Mouse (Mus musculus) C2C12 (cell line): ENCODE data around the gene Apobec3. TPM values are rescaled to one million over a fixed set of nuclear protein-coding genes. Genes with fewer than 3 reads are reported as not detected.

Experiments
- H3K27me3 ChIP-seq: one replicate; pipeline ENCODE4 v1.6.1; 2011; ENCODE audit not compliant: control insufficient read depth, insufficient read depth, insufficient read length
- H3K36me3 ChIP-seq: one replicate; pipeline ENCODE4 v1.6.1; 2011; ENCODE audit not compliant: control insufficient read depth, insufficient read depth
- H3K4me3 ChIP-seq: one replicate; pipeline ENCODE4 v1.5.1; 2011; ENCODE audit warnings: mild to moderate bottlenecking, control low read depth; ENCODE audit not compliant: poor library complexity, insufficient read depth, severe bottlenecking
- H3K79me2 ChIP-seq: one replicate; pipeline ENCODE4 v1.6.1; 2011; ENCODE audit not compliant: control insufficient read depth, insufficient read depth
- H3K79me3 ChIP-seq: one replicate; pipeline ENCODE4 v1.6.1; 2011; ENCODE audit warnings: low read depth, control low read depth
- H3ac ChIP-seq: one replicate; pipeline ENCODE3; 2011; ENCODE audit warnings: low read depth; ENCODE audit not compliant: control insufficient read depth, insufficient read length
- CEBPB ChIP-seq: IDR thresholded peaks from one replicate; pipeline ENCODE4 v1.6.1; 2011; ENCODE audit warnings: low read depth, mild to moderate bottlenecking, control low read depth, moderate library complexity
- CTCF ChIP-seq: IDR thresholded peaks from one replicate; pipeline ENCODE4 v1.5.1; 2011; ENCODE audit not compliant: control insufficient read depth, insufficient read depth, insufficient read length
- FOSL1 ChIP-seq: IDR thresholded peaks from one replicate; pipeline ENCODE4 v1.8.0; 2011; ENCODE audit warnings: mild to moderate bottlenecking, low read length; ENCODE audit not compliant: poor library complexity, insufficient read depth, severe bottlenecking
- MAX ChIP-seq: IDR thresholded peaks from one replicate; pipeline ENCODE4 v1.6.1; 2011; ENCODE audit warnings: mild to moderate bottlenecking, control low read depth
- MYOD1 ChIP-seq: IDR thresholded peaks from one replicate; pipeline ENCODE4 v1.6.1; 2011; ENCODE audit warnings: low read depth; ENCODE audit not compliant: control insufficient read depth, insufficient read length
- MYOG ChIP-seq: IDR thresholded peaks from one replicate; pipeline ENCODE4 v1.6.1; 2011; ENCODE audit not compliant: control insufficient read depth, insufficient read length; ENCODE audit errors: extremely low read depth
- USF1 ChIP-seq: IDR thresholded peaks from one replicate; pipeline ENCODE4 v1.6.1; 2011; ENCODE audit warnings: low read depth, mild to moderate bottlenecking, control low read depth, moderate library complexity
- polyA plus RNA-seq: library from polyadenylated mRNA; unstranded; fragments of >200 nt; fragmentation: generic; extraction: Trizol; gene quantifications from one replicate; pipeline ENCODE4 v1.2.1, GENCODE M21; 2012; ENCODE audit warnings: missing spikeins

Apobec3 gene
- polyA plus RNA-seq, 1 experiment = 24.0 TPM

- no peak for TF ChIP-seq FOSL1
- no peak for TF ChIP-seq USF1
- TF ChIP-seq CEBPB = no peak
- TF ChIP-seq CTCF = no peak
- TF ChIP-seq MAX = no peak
- TF ChIP-seq MYOD1 = no peak
- TF ChIP-seq MYOG = no peak
- Histone ChIP-seq H3K4me3 (no peak overlapping the region), H3K79me3 (no peaks in the 10 kb centered on the region), H3K79me2 (no peaks in the 10 kb centered on the region), H3ac (no peak overlapping the region), H3K27me3 (no peaks in the 10 kb centered on the region), H3K36me3 (no peaks in the 10 kb centered on the region)
Observed at GRCm38 (mm10) chr15:79961366-79961921, 70.0 kb downstream of the Apobec3 start.

DNA sequence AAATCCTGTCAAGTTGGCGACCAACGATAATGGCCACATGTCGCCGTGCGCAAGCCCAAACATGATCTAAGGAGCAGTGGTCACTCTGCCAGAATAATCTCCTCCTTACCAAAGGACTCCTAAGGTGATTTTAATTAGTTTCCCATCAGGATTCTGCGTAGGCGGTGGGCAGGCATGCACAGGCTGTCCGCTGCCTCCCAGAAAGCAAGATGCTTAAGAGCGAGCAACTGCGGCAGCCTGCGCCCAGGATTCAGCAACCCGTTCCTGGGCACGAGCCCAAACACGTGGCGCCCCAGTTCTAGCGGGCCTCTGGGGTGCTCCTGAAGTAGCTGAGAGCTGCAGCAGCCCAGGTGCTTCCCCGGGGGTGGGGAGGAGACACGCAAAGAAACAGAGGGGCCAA is 71.2 kb downstream of the Apobec3 start:
- TF ChIP-seq FOSL1 (no peak), MAX (no peak), CTCF (no peak), CEBPB (no peak), MYOD1 (no peak), USF1 (no peak), MYOG (no peak)
- Histone ChIP-seq H3K36me3 (no peaks in the 10 kb centered on the region), H3K79me3 (no peaks in the 10 kb centered on the region), H3K79me2 (no peaks in the 10 kb centered on the region), H3K27me3 (no peaks in the 10 kb centered on the region), H3ac (no peak overlapping the region), H3K4me3 (no peak overlapping the region)

DNA sequence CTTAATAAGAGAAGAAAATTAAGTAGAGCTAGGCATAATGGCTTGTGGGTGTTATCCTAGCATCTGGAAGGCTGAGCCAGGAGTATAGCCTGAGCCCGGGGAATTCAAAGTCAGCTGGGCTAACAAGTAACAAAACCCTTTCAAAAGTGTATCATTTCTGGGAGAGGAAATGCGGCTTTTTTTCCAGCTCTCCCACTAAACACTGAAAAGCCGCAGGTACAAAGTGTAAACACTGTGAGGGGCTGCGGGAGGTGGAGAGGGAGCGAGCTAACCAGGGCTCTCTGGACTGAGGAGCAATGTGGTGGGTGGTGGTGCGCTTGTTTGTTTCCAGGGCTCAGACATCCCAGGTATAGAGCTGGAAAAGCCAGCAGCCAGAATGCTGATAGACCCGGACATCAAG is 72.9 kb downstream of the Apobec3 start:
- no peaks in the 10 kb centered on the region for H3K79me2 ChIP-seq
- no peaks in the 10 kb centered on the region for H3K79me3 ChIP-seq

More for the DNA sequence above, 72.9 kb downstream of the Apobec3 start:
- TF ChIP-seq MAX = no peak
- no peak for TF ChIP-seq FOSL1
- TF ChIP-seq MYOD1 = no peak
- TF ChIP-seq USF1 = no peak
- TF ChIP-seq CTCF = no peak
- no peak for TF ChIP-seq MYOG
- no peak for TF ChIP-seq CEBPB
- no peaks in the 10 kb centered on the region for H3K36me3 ChIP-seq
- H3ac ChIP-seq = no peak overlapping the region
- no peak overlapping the region for H3K4me3 ChIP-seq
- H3K27me3 ChIP-seq = no peaks in the 10 kb centered on the region

Other genes with a start within 250 kb of the Apobec3 start
- gene Fam227a, start 232.7 kb upstream of the Apobec3 start, polyA plus RNA-seq = 0.27 TPM
- gene Cby1, start 232.5 kb upstream of the Apobec3 start, polyA plus RNA-seq = 54.5 TPM
- gene Tomm22, start 220.8 kb upstream of the Apobec3 start, polyA plus RNA-seq = 171 TPM
- gene Josd1, start 203.7 kb upstream of the Apobec3 start, polyA plus RNA-seq = 37.0 TPM
- 62.5 TPM for gene Gtpbp1, start 200.8 kb upstream of the Apobec3 start, polyA plus RNA-seq
- gene Sun2, start 149.1 kb upstream of the Apobec3 start, polyA plus RNA-seq = 56.7 TPM
- gene Dnal4, start 113.8 kb upstream of the Apobec3 start, polyA plus RNA-seq = 48.9 TPM
- gene Nptxr, start 86.9 kb upstream of the Apobec3 start, polyA plus RNA-seq = 26.6 TPM
- gene Npcd, start 57.4 kb upstream of the Apobec3 start, polyA plus RNA-seq = not detected
- 68.3 TPM for gene Cbx6, start 57.0 kb upstream of the Apobec3 start, polyA plus RNA-seq
- gene Cbx7, start 79.5 kb downstream of the Apobec3 start, polyA plus RNA-seq = 5.9 TPM
- gene Pdgfb, start 123.3 kb downstream of the Apobec3 start, polyA plus RNA-seq = 27.2 TPM
- gene Syngr1, start 199.7 kb downstream of the Apobec3 start, polyA plus RNA-seq = 7.9 TPM
- gene Rpl3, start 200.2 kb downstream of the Apobec3 start, polyA plus RNA-seq = 1,181 TPM
- 30.2 TPM for gene Tab1, start 241.5 kb downstream of the Apobec3 start, polyA plus RNA-seq